Mouse (Mus musculus) neural tube, embryonic 12.5 days (tissue): ENCODE data around the gene Sdcbp2. TPM values are rescaled to one million over a fixed set of nuclear protein-coding genes. Genes with fewer than 3 reads are reported as not detected.

ENCODE experiments used
- ATAC-seq: fragments of 200-750 bp; cut with Nextera tagmentation; 2 replicates; pipeline ENCODE4 v1.8.0; 2017; ENCODE audit warnings: low read depth, mild to moderate bottlenecking, moderate TSS enrichment, moderate library complexity; ENCODE audit not compliant: low FRiP score
- H3K27ac ChIP-seq: fragments of 300-500 bp; sonication (generic); 2 replicates; pipeline ENCODE4 v1.5.1; 2016
- H3K27me3 ChIP-seq: fragments of 300-500 bp; sonication (generic); replicated peaks from 2 replicates; pipeline ENCODE4 v1.6.1; 2016; ENCODE audit warnings: mild to moderate bottlenecking
- H3K36me3 ChIP-seq: fragments of 300-500 bp; sonication (generic); 2 replicates; pipeline ENCODE4 v1.6.1; 2016; ENCODE audit warnings: mild to moderate bottlenecking
- H3K4me1 ChIP-seq: fragments of 300-500 bp; sonication (generic); 2 replicates; pipeline ENCODE4 v1.6.1; 2016
- H3K4me2 ChIP-seq: fragments of 300-500 bp; sonication (generic); replicated peaks from 2 replicates; pipeline ENCODE4 v1.6.1; 2016; ENCODE audit warnings: mild to moderate bottlenecking
- H3K4me3 ChIP-seq: fragments of 300-500 bp; sonication (generic); 2 replicates; pipeline ENCODE4 v1.5.1; 2016
- H3K9ac ChIP-seq: fragments of 300-500 bp; sonication (generic); 2 replicates; pipeline ENCODE4 v1.6.1; 2016; ENCODE audit warnings: mild to moderate bottlenecking
- H3K9me3 ChIP-seq: fragments of 300-500 bp; sonication (generic); 2 replicates; pipeline ENCODE4 v1.6.1; 2016; ENCODE audit warnings: mild to moderate bottlenecking
- WGBS: fragments of 180-500 bp; shearing (Covaris S2); methylation state at CpG from one replicate; pipeline ENCODE4 v1.1.7; 2016; 5-methylcytosine and 5-hydroxymethylcytosine counted together
- polyA plus RNA-seq: library from polyadenylated mRNA; unstranded; fragments of >200 nt; fragmentation: Nextera tagmentation; extraction: Ambion mirVana; gene quantifications from 2 replicates; pipeline ENCODE4 v1.2.1, GENCODE M21; 2016

Gene Sdcbp2
- polyA plus RNA-seq, 1 experiment from 2014 or later = 1.2 TPM

DNA sequence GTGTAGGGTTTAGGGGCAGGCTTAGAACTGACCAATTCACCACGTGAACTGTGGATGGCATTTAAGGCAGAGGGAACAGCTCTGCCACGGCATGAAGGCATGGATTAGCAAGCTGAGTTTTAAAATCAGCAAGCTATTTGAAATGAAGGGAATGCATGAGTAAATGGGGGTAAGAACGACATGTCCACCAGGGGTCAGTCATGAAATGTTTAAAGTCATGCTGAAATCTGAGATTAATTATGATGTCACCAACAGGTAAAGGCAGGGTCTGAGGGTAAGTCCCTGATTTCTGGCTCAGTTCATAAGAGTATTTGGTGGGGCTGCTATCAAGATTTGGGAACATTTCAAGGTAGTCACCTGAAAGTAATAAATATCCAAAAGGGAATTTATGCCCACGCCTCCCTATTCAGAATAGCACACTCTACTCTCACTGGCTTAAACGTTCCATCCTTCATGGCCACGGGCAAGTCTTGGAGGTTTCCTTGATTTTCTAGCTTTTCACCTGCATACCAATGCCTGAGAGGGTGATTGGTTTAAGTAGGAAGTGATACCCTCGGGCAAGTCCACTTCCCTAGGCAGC is 2.8 kb downstream of the Sdcbp2 start:
- no peaks in the 10 kb centered on the region for H3K9me3 ChIP-seq
- H3K4me1 ChIP-seq = peaks cover 11% of the 10 kb centered on the region
- peak overlapping the region; percentile 38 for H3K4me3 ChIP-seq
- 25% methylated on average over 7 of the region's 7 CpGs for WGBS
- H3K36me3 ChIP-seq = no peaks in the 10 kb centered on the region
- H3K27me3 ChIP-seq = no peaks in the 10 kb centered on the region
- H3K27ac ChIP-seq = no peak overlapping the region
- peak; percentile 26; the same call in 1 of the 2 replicates for ATAC-seq
- H3K4me2 ChIP-seq = peak overlapping the region; percentile 74
- peak overlapping the region; percentile 42; the same call in 1 of the 2 replicates for H3K9ac ChIP-seq

DNA sequence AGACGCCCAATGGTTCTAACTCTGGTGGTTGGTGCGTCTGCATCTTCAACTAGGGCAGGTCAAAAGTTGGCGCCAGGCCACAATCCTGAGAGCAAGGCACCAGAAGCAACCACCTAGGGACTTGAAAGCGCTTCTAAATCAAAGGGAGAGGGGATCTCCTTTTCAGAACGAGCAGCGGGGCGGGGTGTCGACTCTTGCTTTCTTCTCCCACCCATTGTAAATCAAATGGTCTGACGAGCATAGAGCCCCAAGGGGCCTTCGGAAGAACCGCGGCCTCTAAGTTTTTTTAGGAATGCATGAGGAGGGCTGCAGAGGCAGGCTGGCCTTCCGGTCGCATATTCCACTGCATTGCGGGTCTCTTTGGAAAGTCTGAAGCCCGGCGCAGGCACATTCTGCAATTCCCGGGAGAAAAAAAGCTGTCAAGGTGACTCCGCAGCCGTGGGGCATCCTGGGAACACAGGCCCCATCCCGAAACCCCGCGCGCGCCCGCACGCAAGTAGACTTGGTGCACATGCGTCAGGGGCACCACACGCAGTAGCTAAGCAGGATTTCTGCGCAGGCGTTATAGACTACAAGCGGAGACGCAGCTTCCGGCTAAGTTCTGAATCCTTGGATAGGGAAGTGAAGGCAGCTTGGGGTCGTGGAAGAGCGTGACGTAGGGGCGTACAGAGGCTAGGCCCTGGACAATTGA is 3.4 kb downstream of the Sdcbp2 start:
- WGBS = 1% methylated on average over 38 of the region's 38 CpGs

DNA sequence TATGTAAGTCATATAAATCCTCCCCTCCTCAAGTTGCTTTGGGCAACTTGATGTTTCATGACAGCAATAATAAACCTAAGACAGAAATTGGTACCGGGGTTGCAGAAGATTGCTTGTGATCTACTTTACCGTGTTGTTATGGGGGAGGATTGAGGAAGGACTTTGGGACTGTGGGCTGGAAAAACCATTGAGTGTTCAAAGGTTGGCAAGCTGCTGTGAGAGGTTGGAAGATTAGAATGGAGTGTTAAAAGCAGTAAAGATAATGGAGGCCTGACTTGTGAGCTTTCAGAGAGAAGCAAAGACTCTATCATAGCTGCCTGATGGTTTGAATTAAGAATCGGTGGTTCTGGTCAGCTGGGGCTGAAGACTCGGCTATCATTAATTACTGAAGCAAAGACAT is 6.8 kb downstream of the Sdcbp2 start:
- Histone ChIP-seq H3K9ac (no peak overlapping the region), H3K27me3 (no peaks in the 10 kb centered on the region), H3K27ac (no peak overlapping the region), H3K4me2 (no peak overlapping the region), H3K4me1 (peaks cover 11% of the 10 kb centered on the region), H3K4me3 (no peak overlapping the region), H3K9me3 (no peaks in the 10 kb centered on the region), H3K36me3 (no peaks in the 10 kb centered on the region)
- WGBS = 85% methylated on average over 4 of the region's 4 CpGs
- no peak for ATAC-seq

More for the DNA sequence above, 3.4 kb downstream of the Sdcbp2 start:
- Histone ChIP-seq H3K9ac (peak overlapping the region; percentile 42; the same call in 1 of the 2 replicates), H3K36me3 (no peaks in the 10 kb centered on the region), H3K4me1 (peaks cover 11% of the 10 kb centered on the region), H3K27ac (0 out of 2 replicates have a peak overlapping the region, but pooled peaks have one; percentile 1), H3K9me3 (no peaks in the 10 kb centered on the region), H3K4me3 (peak overlapping the region; percentile 38), H3K4me2 (peak overlapping the region; percentile 74), H3K27me3 (no peaks in the 10 kb centered on the region)
- ATAC-seq = peak; percentile 94

- H3K4me2 ChIP-seq = no peak overlapping the region
- H3K9me3 ChIP-seq = no peaks in the 10 kb centered on the region
- H3K36me3 ChIP-seq = no peaks in the 10 kb centered on the region
- 30% methylated on average over 1 of the region's 1 CpGs for WGBS
- H3K27me3 ChIP-seq = no peaks in the 10 kb centered on the region
- H3K9ac ChIP-seq = no peak overlapping the region
- no peak for ATAC-seq
- H3K4me3 ChIP-seq = no peak overlapping the region
- no peak overlapping the region for H3K27ac ChIP-seq
- 0 out of 2 replicates have a peak, but pooled peaks cover 5% of the 10 kb centered on the region for H3K4me1 ChIP-seq
Measured at GRCm38 (mm10) chr2:151580945-151581344, 8.5 kb downstream of the Sdcbp2 start.

- H3K4me1 ChIP-seq = no peaks in the 10 kb centered on the region
- H3K4me3 ChIP-seq = no peak overlapping the region
- H3K36me3 ChIP-seq = no peaks in the 10 kb centered on the region
- no peak overlapping the region for H3K9ac ChIP-seq
- H3K27me3 ChIP-seq = no peaks in the 10 kb centered on the region
- no peaks in the 10 kb centered on the region for H3K9me3 ChIP-seq
- WGBS = 60% methylated on average over 3 of the region's 3 CpGs
- ATAC-seq = no peak
- no peak overlapping the region for H3K27ac ChIP-seq
- no peak overlapping the region for H3K4me2 ChIP-seq
Measured at GRCm38 (mm10) chr2:151585934-151586333, 13.5 kb downstream of the Sdcbp2 start.

DNA sequence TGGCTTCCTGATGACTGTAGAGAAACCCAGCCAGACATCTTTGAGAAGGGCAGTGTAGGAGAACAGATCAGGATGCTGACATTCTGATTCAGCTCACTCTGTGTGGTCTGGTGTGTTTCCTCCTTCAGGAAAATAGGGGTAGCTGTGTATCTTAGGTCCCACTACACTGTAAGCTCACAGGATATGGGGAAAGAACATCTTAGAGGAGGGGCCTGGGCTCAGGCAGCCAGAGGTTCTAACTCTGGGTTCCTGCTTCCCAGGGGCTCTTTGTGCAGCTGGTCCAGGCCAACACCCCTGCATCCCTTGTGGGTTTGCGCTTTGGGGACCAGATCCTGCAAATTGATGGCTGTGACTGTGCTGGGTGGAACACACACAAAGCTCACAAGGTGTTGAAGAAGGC is 14.4 kb downstream of the Sdcbp2 start:
- H3K4me2 ChIP-seq = no peak overlapping the region
- no peaks in the 10 kb centered on the region for H3K36me3 ChIP-seq
- no peak overlapping the region for H3K27ac ChIP-seq
- WGBS = 93% methylated on average over 1 of the region's 1 CpGs
- no peak overlapping the region for H3K9ac ChIP-seq
- H3K27me3 ChIP-seq = no peaks in the 10 kb centered on the region
- H3K4me1 ChIP-seq = no peaks in the 10 kb centered on the region
- no peaks in the 10 kb centered on the region for H3K9me3 ChIP-seq
- ATAC-seq = no peak
- H3K4me3 ChIP-seq = no peak overlapping the region

DNA sequence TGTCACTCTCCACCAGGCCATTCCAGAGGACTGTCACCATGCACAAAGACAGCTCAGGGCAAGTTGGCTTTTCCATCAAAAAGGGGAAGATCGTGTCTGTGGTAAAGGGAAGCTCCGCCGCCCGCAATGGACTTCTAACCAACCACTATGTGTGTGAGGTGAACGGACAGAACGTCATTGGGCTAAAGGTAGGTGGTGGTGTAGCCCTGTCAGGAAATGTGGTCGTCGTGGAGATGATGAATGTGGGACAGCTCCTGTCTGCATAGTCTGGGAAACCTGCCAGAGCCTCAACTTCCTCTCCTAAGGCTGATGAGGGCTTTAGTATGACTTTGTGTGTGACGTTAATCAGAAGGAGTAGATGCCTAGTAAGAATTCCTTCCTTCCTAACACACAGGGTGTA is 14.9 kb downstream of the Sdcbp2 start:
- no peak for ATAC-seq
- no peaks in the 10 kb centered on the region for H3K27me3 ChIP-seq
- no peak overlapping the region for H3K4me3 ChIP-seq
- H3K36me3 ChIP-seq = no peaks in the 10 kb centered on the region
- WGBS = 86% methylated on average over 9 of the region's 9 CpGs
- H3K27ac ChIP-seq = no peak overlapping the region
- no peak overlapping the region for H3K4me2 ChIP-seq
- H3K9me3 ChIP-seq = no peaks in the 10 kb centered on the region
- H3K4me1 ChIP-seq = no peaks in the 10 kb centered on the region
- no peak overlapping the region for H3K9ac ChIP-seq

DNA sequence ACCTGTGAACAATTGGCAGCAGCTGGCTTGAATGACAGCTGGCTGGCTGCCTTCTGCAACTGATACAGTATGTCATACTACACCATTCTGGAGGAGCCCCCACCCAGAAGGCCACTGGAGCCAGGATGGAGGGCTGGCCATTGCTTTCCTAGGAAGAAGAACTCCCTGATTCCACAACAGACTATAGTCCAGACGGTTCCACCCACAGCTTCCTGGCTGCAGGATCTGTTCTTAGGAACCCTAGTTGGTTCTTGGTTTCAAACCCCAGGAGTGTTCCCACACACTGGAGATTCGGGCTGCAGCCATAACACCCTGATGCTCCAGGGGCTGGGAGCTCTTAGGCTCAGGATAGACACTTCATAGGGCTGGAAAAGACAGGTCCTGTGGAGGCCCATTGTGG is 25.6 kb downstream of the Sdcbp2 start:
- Histone ChIP-seq H3K4me2 (no peak overlapping the region), H3K4me1 (peaks cover 7% of the 10 kb centered on the region), H3K4me3 (no peak overlapping the region), H3K36me3 (peaks cover 12% of the 10 kb centered on the region; the same call in 1 of the 2 replicates), H3K9ac (no peak overlapping the region), H3K27ac (no peak overlapping the region), H3K9me3 (no peaks in the 10 kb centered on the region), H3K27me3 (no peaks in the 10 kb centered on the region)
- 81% methylated on average over 2 of the region's 2 CpGs for WGBS
- no peak for ATAC-seq

- ATAC-seq = no peak
- Histone ChIP-seq H3K9me3 (no peaks in the 10 kb centered on the region), H3K4me1 (peaks cover 38% of the 10 kb centered on the region), H3K4me3 (no peak overlapping the region), H3K36me3 (no peaks in the 10 kb centered on the region), H3K9ac (no peak overlapping the region), H3K27ac (no peak overlapping the region), H3K27me3 (no peaks in the 10 kb centered on the region), H3K4me2 (no peak overlapping the region)
- 92% methylated on average over 4 of the region's 4 CpGs for WGBS
Measured at GRCm38 (mm10) chr2:151602106-151602505, 29.7 kb downstream of the Sdcbp2 start.

DNA sequence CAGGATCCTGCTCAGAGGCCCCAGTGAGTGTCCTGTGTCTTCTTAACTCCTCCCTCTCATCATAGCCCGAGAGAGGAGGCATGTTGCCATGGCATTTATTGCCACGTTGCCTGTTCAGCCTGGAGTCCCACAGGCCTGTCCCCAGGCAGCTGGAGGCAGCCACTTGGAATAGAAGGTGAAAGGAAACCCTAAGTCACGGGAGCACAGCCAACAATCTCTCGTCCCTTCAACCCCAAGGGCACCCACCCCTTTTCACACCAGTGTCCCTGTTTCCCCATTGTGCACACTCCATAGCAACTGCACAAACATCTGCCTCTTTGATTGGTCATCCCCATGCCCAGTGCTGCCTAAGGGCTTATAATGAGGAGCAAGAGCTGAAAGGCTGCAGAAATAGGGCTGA is 31.2 kb downstream of the Sdcbp2 start:
- WGBS = 5% methylated on average over 4 of the region's 4 CpGs
- Histone ChIP-seq H3K9me3 (no peaks in the 10 kb centered on the region), H3K36me3 (no peaks in the 10 kb centered on the region), H3K4me2 (peak overlapping the region; percentile 14; the same call in 1 of the 2 replicates), H3K4me3 (no peak overlapping the region), H3K4me1 (peaks cover 38% of the 10 kb centered on the region), H3K9ac (peak overlapping the region; percentile 13; the same call in 1 of the 2 replicates), H3K27me3 (no peaks in the 10 kb centered on the region), H3K27ac (no peak overlapping the region)
- ATAC-seq = peak; percentile 93

GRCm38 (mm10) chr2:151605437-151605987 is 33.1 kb downstream of the Sdcbp2 start:
- no peak overlapping the region for H3K27ac ChIP-seq
- no peak overlapping the region for H3K9ac ChIP-seq
- 0 out of 2 replicates have a peak, but pooled peaks have one; percentile 11 for ATAC-seq
- H3K36me3 ChIP-seq = no peaks in the 10 kb centered on the region
- no peak overlapping the region for H3K4me3 ChIP-seq
- 54% methylated on average over 11 of the region's 11 CpGs for WGBS
- H3K9me3 ChIP-seq = no peaks in the 10 kb centered on the region
- peaks cover 39% of the 10 kb centered on the region for H3K4me1 ChIP-seq
- no peaks in the 10 kb centered on the region for H3K27me3 ChIP-seq
- no peak overlapping the region for H3K4me2 ChIP-seq

GRCm38 (mm10) chr2:151608435-151608834 is 36.0 kb downstream of the Sdcbp2 start:
- Histone ChIP-seq H3K9ac (no peak overlapping the region), H3K4me3 (no peak overlapping the region), H3K9me3 (no peaks in the 10 kb centered on the region), H3K4me1 (peaks cover 32% of the 10 kb centered on the region), H3K27ac (no peak overlapping the region), H3K27me3 (no peaks in the 10 kb centered on the region), H3K4me2 (no peak overlapping the region), H3K36me3 (no peaks in the 10 kb centered on the region)
- ATAC-seq = no peak
- 88% methylated on average over 1 of the region's 1 CpGs for WGBS
